Mouse (Mus musculus) liver, embryonic 11.5 days (tissue): ENCODE measurements at regions not wholly inside any gene's neighbourhood (a gene's known extent, or its start where the extent isn't known, plus 50 kb on each side); places are given as distances from the start of the nearest gene placed in this dataset.
A peak's percentile ranks its signal among the peaks of the same experiment; 100 is the strongest.

Experiments used
- ATAC-seq: fragments of 200-750 bp; cut with Nextera tagmentation; replicated peaks from 2 replicates; pipeline ENCODE4 v1.8.0; 2017; ENCODE audit warnings: moderate number of reproducible peaks, mild to moderate bottlenecking, moderate TSS enrichment, moderate library complexity; ENCODE audit not compliant: low FRiP score
- DNase-seq: peaks from one replicate; pipeline ENCODE4 v3.0.0-alpha.2; 2017; ENCODE audit warnings: low spot score
- H3K27ac ChIP-seq: fragments of 300-500 bp; sonication (generic); 2 replicates; pipeline ENCODE4 v1.5.1; 2014; ENCODE audit warnings: mild to moderate bottlenecking, low read depth, low read length, control low read depth
- H3K27me3 ChIP-seq: fragments of 300-500 bp; sonication (generic); replicated peaks from 2 replicates; pipeline ENCODE4 v1.6.1; 2014; ENCODE audit warnings: low read length, mixed read lengths; ENCODE audit not compliant: control insufficient read depth, insufficient read depth
- H3K36me3 ChIP-seq: fragments of 300-500 bp; sonication (generic); 2 replicates; pipeline ENCODE4 v1.6.1; 2014; ENCODE audit warnings: mild to moderate bottlenecking, low read length, moderate library complexity, mixed read lengths; ENCODE audit not compliant: control insufficient read depth, insufficient read depth
- H3K4me1 ChIP-seq: fragments of 300-500 bp; sonication (generic); replicated peaks from 2 replicates; pipeline ENCODE4 v1.6.1; 2014; ENCODE audit warnings: low read length, mixed read lengths; ENCODE audit not compliant: control insufficient read depth, insufficient read depth
- H3K4me2 ChIP-seq: fragments of 300-500 bp; sonication (generic); 2 replicates; pipeline ENCODE4 v1.6.1; 2014; ENCODE audit warnings: mild to moderate bottlenecking, control low read depth, moderate library complexity
- H3K4me3 ChIP-seq: fragments of 300-500 bp; sonication (generic); 2 replicates; pipeline ENCODE4 v1.5.1; 2014; ENCODE audit warnings: low read depth, low read length, control low read depth
- H3K9ac ChIP-seq: fragments of 300-500 bp; sonication (generic); 2 replicates; pipeline ENCODE4 v1.6.1; 2014; ENCODE audit warnings: low read depth, low read length, control low read depth
- H3K9me3 ChIP-seq: fragments of 300-500 bp; sonication (generic); 2 replicates; pipeline ENCODE4 v1.6.1; 2016; ENCODE audit warnings: low read length, inconsistent platforms, mixed read lengths; ENCODE audit not compliant: control insufficient read depth
- WGBS: fragments of 180-500 bp; shearing (Covaris S2); extraction: QIAGEN DNeasy Blood & Tissue Kit; methylation state at CpG from one replicate; pipeline ENCODE4 v1.1.7; 2014; 5-methylcytosine and 5-hydroxymethylcytosine counted together

DNA sequence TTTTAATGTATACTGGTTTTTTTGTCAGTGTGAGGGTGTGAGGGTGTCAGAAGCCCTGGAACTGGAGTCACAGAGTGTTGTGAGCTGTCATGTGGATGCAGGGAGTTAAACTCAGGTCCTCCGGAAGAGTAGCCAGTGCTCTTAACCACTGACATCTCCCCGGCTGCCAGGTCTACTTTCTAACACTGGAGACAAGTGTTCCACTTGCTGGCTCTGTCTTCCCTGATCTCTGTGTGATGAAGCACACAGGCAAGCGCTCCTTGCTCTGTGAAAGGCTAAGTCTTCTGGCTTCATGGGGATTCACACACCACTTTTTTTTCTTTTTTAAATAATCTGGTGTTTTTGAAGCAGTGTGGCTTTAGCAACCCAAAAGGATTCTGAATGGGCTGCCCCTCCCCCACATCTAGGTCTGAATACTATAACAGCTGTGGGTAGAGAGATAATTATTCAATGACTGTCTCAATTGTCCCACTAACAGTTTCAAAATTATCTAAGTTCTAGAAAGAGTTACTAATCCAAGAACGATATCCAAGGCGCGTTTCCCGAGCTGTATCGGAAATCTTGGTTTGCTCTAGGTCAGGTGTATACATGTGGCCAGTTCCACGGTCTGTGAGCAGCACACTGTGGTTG lies 208.4 kb upstream of the Smim15 start:
- Histone ChIP-seq H3K4me2 (no peak overlapping the region), H3K9ac (no peak overlapping the region), H3K9me3 (no peaks in the 10 kb centered on the region), H3K4me1 (peaks cover 29% of the 10 kb centered on the region), H3K36me3 (no peaks in the 10 kb centered on the region), H3K4me3 (no peak overlapping the region), H3K27me3 (no peaks in the 10 kb centered on the region), H3K27ac (no peak overlapping the region)
- 55% methylated on average over 9 of the region's 9 CpGs for WGBS
- ATAC-seq, result no peak
- DNase-seq, result no peak

DNA sequence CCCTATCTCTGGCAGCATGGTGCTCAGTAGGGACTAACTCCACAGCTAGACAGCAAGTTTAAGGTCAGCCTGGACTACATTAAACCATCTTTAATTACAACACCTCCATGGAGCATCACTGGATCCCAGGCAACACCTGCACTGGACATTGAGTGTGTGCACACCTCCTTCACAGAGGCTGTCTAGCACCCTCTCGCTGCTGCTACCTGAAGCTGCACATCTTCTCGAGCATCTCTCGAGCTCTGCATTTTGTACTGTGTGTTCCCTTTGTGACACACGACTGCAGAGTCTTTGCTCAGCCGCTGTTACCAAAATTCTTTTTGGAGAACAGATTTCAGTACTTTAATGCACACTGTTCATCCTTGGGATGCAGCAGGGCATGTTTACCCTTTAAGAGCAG lies 212.2 kb upstream of the Smim15 start:
- Histone ChIP-seq H3K4me2 (no peak overlapping the region), H3K27ac (no peak overlapping the region), H3K27me3 (no peaks in the 10 kb centered on the region), H3K4me3 (no peak overlapping the region), H3K9me3 (no peaks in the 10 kb centered on the region), H3K4me1 (peaks cover 16% of the 10 kb centered on the region), H3K9ac (no peak overlapping the region), H3K36me3 (no peaks in the 10 kb centered on the region)
- ATAC-seq (no peak), DNase-seq (no peak)
- 80% methylated on average over 5 of the region's 5 CpGs for WGBS

DNA sequence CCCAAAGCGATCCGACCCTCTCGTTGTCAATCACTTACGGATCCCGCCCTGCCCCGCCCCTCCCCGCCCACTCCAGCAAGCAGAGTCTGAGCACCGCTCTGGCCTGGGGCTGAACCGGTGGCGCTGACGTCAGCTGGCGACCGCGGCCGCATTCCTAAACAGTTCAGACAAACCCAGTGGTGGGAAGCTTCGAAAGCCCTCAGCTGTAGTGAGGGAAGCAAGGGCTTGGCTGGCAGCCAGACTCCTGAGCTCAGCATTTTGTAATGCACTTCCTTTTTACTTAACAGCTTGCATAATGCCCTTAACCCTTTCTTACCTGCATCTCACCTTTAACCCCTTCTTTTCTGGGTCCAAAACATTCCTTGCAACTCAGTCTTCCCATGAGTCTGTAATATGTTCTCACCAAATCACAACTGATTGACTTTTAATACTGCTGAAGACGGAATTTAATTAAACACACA lies 213.0 kb upstream of the Smim15 start:
- H3K4me2 ChIP-seq, result peak overlapping the region; percentile 66
- H3K9ac ChIP-seq, result peak overlapping the region; percentile 20; the same call in 1 of the 2 replicates
- no peaks in the 10 kb centered on the region for H3K36me3 ChIP-seq
- peak; percentile 84 for DNase-seq
- peak; percentile 98 for ATAC-seq
- WGBS, result 2% methylated on average over 17 of the region's 17 CpGs
- H3K4me1 ChIP-seq, result peaks cover 15% of the 10 kb centered on the region
- peak overlapping the region; percentile 27 for H3K4me3 ChIP-seq
- no peaks in the 10 kb centered on the region for H3K27me3 ChIP-seq
- no peak overlapping the region for H3K27ac ChIP-seq
- no peaks in the 10 kb centered on the region for H3K9me3 ChIP-seq

GRCm38 (mm10) chr13:107830281-107830680 lies 214.0 kb upstream of the Smim15 start:
- ATAC-seq (no peak), DNase-seq (no peak)
- 63% methylated on average over 2 of the region's 2 CpGs for WGBS

GRCm38 (mm10) chr13:107829861-107830260 lies 214.4 kb upstream of the Smim15 start:
- H3K4me2 ChIP-seq, result no peak overlapping the region
- H3K9ac ChIP-seq, result no peak overlapping the region
- ATAC-seq (no peak), DNase-seq (no peak)
- 91% methylated on average over 4 of the region's 4 CpGs for WGBS
- peaks cover 9% of the 10 kb centered on the region for H3K4me1 ChIP-seq
- no peak overlapping the region for H3K4me3 ChIP-seq
- H3K27ac ChIP-seq, result no peak overlapping the region
- no peaks in the 10 kb centered on the region for H3K36me3 ChIP-seq
- H3K9me3 ChIP-seq, result no peaks in the 10 kb centered on the region
- no peaks in the 10 kb centered on the region for H3K27me3 ChIP-seq

More at GRCm38 (mm10) chr13:107830281-107830680, 214.0 kb upstream of the Smim15 start:
- Histone ChIP-seq H3K4me2 (peak overlapping the region; percentile 66; the same call in 1 of the 2 replicates), H3K27ac (no peak overlapping the region), H3K9me3 (no peaks in the 10 kb centered on the region), H3K27me3 (no peaks in the 10 kb centered on the region), H3K4me3 (no peak overlapping the region), H3K9ac (no peak overlapping the region), H3K36me3 (no peaks in the 10 kb centered on the region), H3K4me1 (peaks cover 9% of the 10 kb centered on the region)

DNA sequence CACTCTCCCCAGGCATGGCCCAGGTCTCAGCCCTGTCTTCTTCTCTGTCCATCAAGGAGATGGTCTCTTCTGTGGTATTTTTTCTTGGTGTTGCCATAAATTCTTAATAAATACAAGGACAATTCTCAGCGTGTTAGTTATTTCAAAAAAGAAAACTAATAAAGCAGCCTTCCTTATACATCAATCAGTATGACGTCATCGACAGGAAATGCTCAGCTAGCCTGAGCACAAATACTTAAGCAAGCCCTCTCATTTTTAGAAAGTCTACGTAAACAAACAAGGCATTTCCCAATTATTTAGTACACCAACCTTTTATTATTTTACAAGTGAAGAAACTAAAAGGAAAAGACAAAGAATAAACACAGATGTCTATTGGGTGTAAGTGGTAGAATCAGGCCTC lies 218.6 kb upstream of the Smim15 start:
- no peaks in the 10 kb centered on the region for H3K4me1 ChIP-seq
- no peak for ATAC-seq
- H3K27ac ChIP-seq, result no peak overlapping the region
- 81% methylated on average over 4 of the region's 4 CpGs for WGBS
- H3K9me3 ChIP-seq, result no peaks in the 10 kb centered on the region
- no peak overlapping the region for H3K9ac ChIP-seq
- no peak overlapping the region for H3K4me3 ChIP-seq
- H3K4me2 ChIP-seq, result no peak overlapping the region
- DNase-seq, result no peak
- H3K27me3 ChIP-seq, result no peaks in the 10 kb centered on the region
- no peaks in the 10 kb centered on the region for H3K36me3 ChIP-seq

- H3K27me3 ChIP-seq, result no peaks in the 10 kb centered on the region
- no peaks in the 10 kb centered on the region for H3K36me3 ChIP-seq
- ATAC-seq (no peak), DNase-seq (no peak)
- no peak overlapping the region for H3K9ac ChIP-seq
- no peak overlapping the region for H3K4me2 ChIP-seq
- no peaks in the 10 kb centered on the region for H3K9me3 ChIP-seq
- WGBS, result 70% methylated on average over 1 of the region's 1 CpGs
- no peak overlapping the region for H3K27ac ChIP-seq
- H3K4me3 ChIP-seq, result no peak overlapping the region
- no peaks in the 10 kb centered on the region for H3K4me1 ChIP-seq
Measured at GRCm38 (mm10) chr13:107823342-107823741, 220.9 kb upstream of the Smim15 start.

DNA sequence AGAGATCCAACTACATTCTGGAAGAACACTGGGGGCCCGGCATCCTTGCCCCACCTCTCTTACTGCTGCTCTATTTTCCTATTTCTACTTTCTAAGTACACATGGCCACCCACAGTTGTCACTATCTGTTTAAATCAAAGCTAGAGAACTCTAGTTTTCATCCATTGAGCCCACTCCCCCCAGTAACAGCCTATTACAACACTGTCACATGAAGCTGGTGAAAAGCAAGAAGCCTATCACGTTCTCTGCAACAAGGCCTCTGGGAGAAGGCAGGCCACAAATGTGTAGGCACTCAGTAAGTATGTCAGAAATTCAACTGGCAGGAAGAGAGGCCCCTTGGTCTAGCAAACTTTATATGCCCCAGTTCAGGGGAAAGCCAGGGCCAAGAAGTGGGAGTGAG lies 222.0 kb upstream of the Smim15 start:
- no peak overlapping the region for H3K9ac ChIP-seq
- 81% methylated on average over 2 of the region's 2 CpGs for WGBS
- H3K4me2 ChIP-seq, result no peak overlapping the region
- ATAC-seq, result no peak
- H3K4me3 ChIP-seq, result no peak overlapping the region
- no peaks in the 10 kb centered on the region for H3K4me1 ChIP-seq
- no peaks in the 10 kb centered on the region for H3K27me3 ChIP-seq
- no peaks in the 10 kb centered on the region for H3K9me3 ChIP-seq
- DNase-seq, result no peak
- H3K27ac ChIP-seq, result no peak overlapping the region
- no peaks in the 10 kb centered on the region for H3K36me3 ChIP-seq

GRCm38 (mm10) chr13:107813562-107814161 lies 230.6 kb upstream of the Smim15 start:
- no peak for ATAC-seq
- Histone ChIP-seq H3K4me1 (0 out of 2 replicates have a peak, but pooled peaks cover 3% of the 10 kb centered on the region), H3K9ac (no peak overlapping the region), H3K4me2 (no peak overlapping the region), H3K36me3 (no peaks in the 10 kb centered on the region), H3K27ac (no peak overlapping the region), H3K27me3 (no peaks in the 10 kb centered on the region), H3K4me3 (no peak overlapping the region), H3K9me3 (no peaks in the 10 kb centered on the region)
- 76% methylated on average over 9 of the region's 9 CpGs for WGBS
- no peak for DNase-seq
